Mouse (Mus musculus): ENCODE data around the gene Sergef. TPM values are rescaled to one million over a fixed set of nuclear protein-coding genes. Genes with fewer than 3 reads are reported as not detected.

Gene Sergef
- polyA plus RNA-seq, 1 experiment from 2014 or later, result 16.8 TPM

- Histone ChIP-seq H3K4me2 (ENCODE audit: low read length) (no peak overlapping the region), H3K9ac (ENCODE audit: low read length) (no peak overlapping the region), H3K36me3 (ENCODE audit: control insufficient read depth, insufficient read depth, low read length) (no peaks in the 10 kb centered on the region), H3K9me3 (ENCODE audit: control insufficient read depth, low read length) (no peaks in the 10 kb centered on the region), H3K27me3 (replicated peaks; ENCODE audit: control insufficient read depth, insufficient read depth, low read length) (no peaks in the 10 kb centered on the region), H3K27ac (ENCODE audit: low read depth) (no peak overlapping the region), H3K4me1 (replicated peaks; ENCODE audit: control insufficient read depth, insufficient read depth, low read length) (no peaks in the 10 kb centered on the region; the same call in 1 of the 2 replicates), H3K4me3 (ENCODE audit: low read depth, low read length) (no peak overlapping the region)
- DNase-seq (ENCODE audit: low spot score) (no peak), ATAC-seq (replicated peaks; ENCODE audit: low FRiP score, low TSS enrichment, low read depth) (no peak)
- WGBS, result 76% methylated on average over 5 of the region's 5 CpGs
These were observed 80.6 kb downstream of the Sergef start for GRCm38 (mm10) chr7:46559006-46559405.

- no peaks in the 10 kb centered on the region for H3K27me3 ChIP-seq (replicated peaks; ENCODE audit: control insufficient read depth, insufficient read depth, low read length)
- H3K4me3 ChIP-seq (ENCODE audit: low read depth, low read length), result no peak overlapping the region
- DNase-seq (ENCODE audit: low spot score) (no peak), ATAC-seq (replicated peaks; ENCODE audit: low FRiP score, low TSS enrichment, low read depth) (no peak)
- no peaks in the 10 kb centered on the region; the same call in 1 of the 2 replicates for H3K4me1 ChIP-seq (replicated peaks; ENCODE audit: control insufficient read depth, insufficient read depth, low read length)
- no peak overlapping the region for H3K4me2 ChIP-seq (ENCODE audit: low read length)
- no peak overlapping the region for H3K27ac ChIP-seq (ENCODE audit: low read depth)
- H3K9me3 ChIP-seq (ENCODE audit: control insufficient read depth, low read length), result no peaks in the 10 kb centered on the region
- no peak overlapping the region for H3K9ac ChIP-seq (ENCODE audit: low read length)
- no peaks in the 10 kb centered on the region for H3K36me3 ChIP-seq (ENCODE audit: control insufficient read depth, insufficient read depth, low read length)
- WGBS, result 92% methylated on average over 4 of the region's 4 CpGs
These were observed 81.6 kb downstream of the Sergef start for GRCm38 (mm10) chr7:46557996-46558395.

GRCm38 (mm10) chr7:46557387-46557786, 82.2 kb downstream of the Sergef start:
- Histone ChIP-seq H3K4me3 (ENCODE audit: low read depth, low read length) (no peak overlapping the region), H3K27me3 (replicated peaks; ENCODE audit: control insufficient read depth, insufficient read depth, low read length) (no peaks in the 10 kb centered on the region), H3K27ac (ENCODE audit: low read depth) (no peak overlapping the region), H3K9ac (ENCODE audit: low read length) (no peak overlapping the region), H3K4me2 (ENCODE audit: low read length) (no peak overlapping the region), H3K4me1 (replicated peaks; ENCODE audit: control insufficient read depth, insufficient read depth, low read length) (no peaks in the 10 kb centered on the region; the same call in 1 of the 2 replicates), H3K9me3 (ENCODE audit: control insufficient read depth, low read length) (no peaks in the 10 kb centered on the region), H3K36me3 (ENCODE audit: control insufficient read depth, insufficient read depth, low read length) (no peaks in the 10 kb centered on the region)
- 84% methylated on average over 11 of the region's 11 CpGs for WGBS
- no peak for DNase-seq (ENCODE audit: low spot score)
- ATAC-seq (replicated peaks; ENCODE audit: low FRiP score, low TSS enrichment, low read depth), result no peak

GRCm38 (mm10) chr7:46556358-46557118, 83.1 kb downstream of the Sergef start:
- ATAC-seq (replicated peaks; ENCODE audit: low FRiP score, low TSS enrichment, low read depth), result no peak
- WGBS, result 80% methylated on average over 13 of the region's 13 CpGs

GRCm38 (mm10) chr7:46555731-46556130, 83.9 kb downstream of the Sergef start:
- H3K27me3 ChIP-seq (replicated peaks; ENCODE audit: control insufficient read depth, insufficient read depth, low read length), result no peaks in the 10 kb centered on the region
- no peak overlapping the region for H3K4me3 ChIP-seq (ENCODE audit: low read depth, low read length)
- DNase-seq (ENCODE audit: low spot score) (no peak), ATAC-seq (replicated peaks; ENCODE audit: low FRiP score, low TSS enrichment, low read depth) (no peak)
- no peaks in the 10 kb centered on the region; the same call in 1 of the 2 replicates for H3K4me1 ChIP-seq (replicated peaks; ENCODE audit: control insufficient read depth, insufficient read depth, low read length)
- H3K9me3 ChIP-seq (ENCODE audit: control insufficient read depth, low read length), result no peaks in the 10 kb centered on the region
- no peak overlapping the region for H3K9ac ChIP-seq (ENCODE audit: low read length)
- H3K36me3 ChIP-seq (ENCODE audit: control insufficient read depth, insufficient read depth, low read length), result no peaks in the 10 kb centered on the region
- no peak overlapping the region for H3K27ac ChIP-seq (ENCODE audit: low read depth)
- no peak overlapping the region for H3K4me2 ChIP-seq (ENCODE audit: low read length)
- 87% methylated on average over 7 of the region's 7 CpGs for WGBS

More at GRCm38 (mm10) chr7:46556358-46557118, 83.1 kb downstream of the Sergef start:
- Histone ChIP-seq H3K9me3 (ENCODE audit: control insufficient read depth, low read length) (no peaks in the 10 kb centered on the region), H3K36me3 (ENCODE audit: control insufficient read depth, insufficient read depth, low read length) (no peaks in the 10 kb centered on the region), H3K4me3 (ENCODE audit: low read depth, low read length) (no peak overlapping the region), H3K4me2 (ENCODE audit: low read length) (no peak overlapping the region), H3K27ac (ENCODE audit: low read depth) (no peak overlapping the region), H3K27me3 (replicated peaks; ENCODE audit: control insufficient read depth, insufficient read depth, low read length) (no peaks in the 10 kb centered on the region), H3K9ac (ENCODE audit: low read length) (no peak overlapping the region), H3K4me1 (replicated peaks; ENCODE audit: control insufficient read depth, insufficient read depth, low read length) (no peaks in the 10 kb centered on the region; the same call in 1 of the 2 replicates)
- no peak for DNase-seq (ENCODE audit: low spot score)

- ATAC-seq (replicated peaks; ENCODE audit: low FRiP score, low TSS enrichment, low read depth) (no peak), DNase-seq (ENCODE audit: low spot score) (no peak)
- Histone ChIP-seq H3K9ac (ENCODE audit: low read length) (no peak overlapping the region), H3K4me1 (replicated peaks; ENCODE audit: control insufficient read depth, insufficient read depth, low read length) (no peaks in the 10 kb centered on the region; the same call in 1 of the 2 replicates), H3K36me3 (ENCODE audit: control insufficient read depth, insufficient read depth, low read length) (no peaks in the 10 kb centered on the region), H3K4me2 (ENCODE audit: low read length) (no peak overlapping the region), H3K27ac (ENCODE audit: low read depth) (no peak overlapping the region), H3K27me3 (replicated peaks; ENCODE audit: control insufficient read depth, insufficient read depth, low read length) (no peaks in the 10 kb centered on the region), H3K4me3 (ENCODE audit: low read depth, low read length) (no peak overlapping the region), H3K9me3 (ENCODE audit: control insufficient read depth, low read length) (no peaks in the 10 kb centered on the region)
- WGBS, result 91% methylated on average over 9 of the region's 9 CpGs
These were observed 84.8 kb downstream of the Sergef start for GRCm38 (mm10) chr7:46554855-46555254.

- ATAC-seq (replicated peaks; ENCODE audit: low FRiP score, low TSS enrichment, low read depth), result no peak
- H3K27me3 ChIP-seq (replicated peaks; ENCODE audit: control insufficient read depth, insufficient read depth, low read length), result no peaks in the 10 kb centered on the region
- no peak for DNase-seq (ENCODE audit: low spot score)
These were observed 85.6 kb downstream of the Sergef start for GRCm38 (mm10) chr7:46554003-46554402.

GRCm38 (mm10) chr7:46551935-46552752, 87.5 kb downstream of the Sergef start:
- no peak for DNase-seq (ENCODE audit: low spot score)
- Histone ChIP-seq H3K27me3 (replicated peaks; ENCODE audit: control insufficient read depth, insufficient read depth, low read length) (no peaks in the 10 kb centered on the region), H3K9me3 (ENCODE audit: control insufficient read depth, low read length) (no peaks in the 10 kb centered on the region), H3K4me2 (ENCODE audit: low read length) (no peak overlapping the region), H3K4me1 (replicated peaks; ENCODE audit: control insufficient read depth, insufficient read depth, low read length) (no peaks in the 10 kb centered on the region; the same call in 1 of the 2 replicates), H3K36me3 (ENCODE audit: control insufficient read depth, insufficient read depth, low read length) (no peaks in the 10 kb centered on the region), H3K4me3 (ENCODE audit: low read depth, low read length) (no peak overlapping the region), H3K9ac (ENCODE audit: low read length) (no peak overlapping the region), H3K27ac (ENCODE audit: low read depth) (no peak overlapping the region)
- ATAC-seq (replicated peaks; ENCODE audit: low FRiP score, low TSS enrichment, low read depth), result no peak
- WGBS, result 55% methylated on average over 20 of the region's 20 CpGs

More at GRCm38 (mm10) chr7:46554003-46554402, 85.6 kb downstream of the Sergef start:
- Histone ChIP-seq H3K36me3 (ENCODE audit: control insufficient read depth, insufficient read depth, low read length) (no peaks in the 10 kb centered on the region), H3K4me2 (ENCODE audit: low read length) (no peak overlapping the region), H3K4me1 (replicated peaks; ENCODE audit: control insufficient read depth, insufficient read depth, low read length) (no peaks in the 10 kb centered on the region; the same call in 1 of the 2 replicates), H3K9ac (ENCODE audit: low read length) (no peak overlapping the region), H3K4me3 (ENCODE audit: low read depth, low read length) (no peak overlapping the region), H3K27ac (ENCODE audit: low read depth) (no peak overlapping the region), H3K9me3 (ENCODE audit: control insufficient read depth, low read length) (no peaks in the 10 kb centered on the region)
- WGBS, result 41% methylated on average over 7 of the region's 7 CpGs
